Mouse (Mus musculus) kidney, embryonic 16.5 days (tissue): ENCODE measurements at regions not wholly inside any gene's neighbourhood (a gene's known extent, or its start where the extent isn't known, plus 50 kb on each side); places are given as distances from the start of the nearest gene placed in this dataset.

Experiments used
- ATAC-seq: fragments of 200-750 bp; cut with Nextera tagmentation; 2 replicates; pipeline ENCODE4 v1.8.0; 2017; ENCODE audit warnings: moderate TSS enrichment; ENCODE audit not compliant: low FRiP score, low TSS enrichment
- H3K27ac ChIP-seq: fragments of 300-500 bp; sonication (generic); 2 replicates; pipeline ENCODE4 v1.5.1; 2014; ENCODE audit warnings: low read length
- H3K27me3 ChIP-seq: fragments of 300-500 bp; sonication (generic); 2 replicates; pipeline ENCODE4 v1.6.1; 2014; ENCODE audit warnings: low read length, control low read depth, mixed read lengths; ENCODE audit not compliant: insufficient read depth
- H3K36me3 ChIP-seq: fragments of 300-500 bp; sonication (generic); 2 replicates; pipeline ENCODE4 v1.6.1; 2014; ENCODE audit warnings: low read length, control low read depth, mixed read lengths; ENCODE audit not compliant: insufficient read depth
- H3K4me1 ChIP-seq: fragments of 300-500 bp; sonication (generic); 2 replicates; pipeline ENCODE4 v1.6.1; 2014; ENCODE audit warnings: low read length, control low read depth, mixed read lengths; ENCODE audit not compliant: insufficient read depth
- H3K4me2 ChIP-seq: fragments of 300-500 bp; sonication (generic); replicated peaks from 2 replicates; pipeline ENCODE4 v1.6.1; 2014; ENCODE audit warnings: low read depth, low read length
- H3K4me3 ChIP-seq: fragments of 300-500 bp; sonication (generic); 2 replicates; pipeline ENCODE4 v1.5.1; 2014; ENCODE audit warnings: mild to moderate bottlenecking, low read length
- H3K9ac ChIP-seq: fragments of 300-500 bp; sonication (generic); replicated peaks from 2 replicates; pipeline ENCODE4 v1.6.1; 2014; ENCODE audit warnings: low read length
- H3K9me3 ChIP-seq: fragments of 300-500 bp; sonication (generic); 2 replicates; pipeline ENCODE4 v1.6.1; 2016; ENCODE audit warnings: low read length, control low read depth
- WGBS: fragments of 180-500 bp; shearing (Covaris S2); extraction: QIAGEN DNeasy Blood & Tissue Kit; methylation state at CpG from one replicate; pipeline ENCODE4 v1.1.7; 2014; 5-methylcytosine and 5-hydroxymethylcytosine counted together

DNA sequence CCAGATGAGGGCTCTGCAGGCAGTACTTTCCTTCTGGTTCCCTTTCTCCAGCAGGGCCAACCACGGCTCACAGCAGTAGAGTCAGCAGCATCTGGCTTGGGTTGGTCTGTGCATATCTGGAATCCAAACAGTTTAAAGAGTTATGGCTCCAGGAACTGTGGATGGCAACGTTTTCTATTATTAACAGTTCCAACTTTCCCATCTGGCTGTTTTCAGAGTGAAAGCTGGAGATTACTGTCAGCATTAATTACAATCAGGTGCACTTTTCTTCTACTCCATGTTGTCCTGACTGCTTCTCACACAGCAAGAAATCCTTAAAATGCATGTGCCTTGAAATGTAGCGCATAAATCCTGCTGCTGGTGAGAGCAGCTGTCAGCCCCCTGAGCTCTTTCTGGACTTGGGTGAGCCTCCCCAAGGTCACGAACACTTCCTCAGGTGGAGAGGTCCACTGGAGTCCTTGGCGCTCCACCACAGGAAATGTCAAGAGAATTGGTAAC is 250.6 kb upstream of the Gli3 start:
- 39% methylated on average over 5 of the region's 5 CpGs for WGBS
- Histone ChIP-seq H3K4me3 (no peak overlapping the region), H3K4me1 (peaks cover 9% of the 10 kb centered on the region; the same call in 1 of the 2 replicates), H3K27me3 (no peaks in the 10 kb centered on the region), H3K36me3 (no peaks in the 10 kb centered on the region), H3K4me2 (no peak overlapping the region), H3K9ac (no peak overlapping the region), H3K27ac (peak overlapping the region; percentile 47), H3K9me3 (no peaks in the 10 kb centered on the region)
- ATAC-seq: peak; percentile 60

DNA sequence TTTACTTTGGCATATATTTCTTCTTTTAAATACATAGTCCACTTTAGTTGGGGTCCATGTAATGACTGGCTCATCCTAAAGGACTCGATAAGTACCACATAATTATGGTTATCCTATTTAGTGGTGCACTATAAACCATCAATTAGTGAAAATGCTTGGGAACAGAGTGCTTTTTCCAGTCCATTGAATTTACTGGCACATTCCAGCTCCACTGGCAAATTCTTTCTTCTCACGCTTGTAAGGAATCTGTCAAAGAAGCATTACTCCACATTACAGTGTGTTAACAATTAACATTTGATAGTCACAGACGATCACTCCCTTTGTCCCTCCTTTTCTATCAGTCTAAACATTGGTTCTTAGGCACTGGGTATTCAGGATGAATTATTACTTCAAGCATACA is 241.7 kb upstream of the Gli3 start:
- WGBS: 20% methylated on average over 3 of the region's 3 CpGs
- H3K27me3 ChIP-seq: no peaks in the 10 kb centered on the region
- ATAC-seq: peak; percentile 91

DNA sequence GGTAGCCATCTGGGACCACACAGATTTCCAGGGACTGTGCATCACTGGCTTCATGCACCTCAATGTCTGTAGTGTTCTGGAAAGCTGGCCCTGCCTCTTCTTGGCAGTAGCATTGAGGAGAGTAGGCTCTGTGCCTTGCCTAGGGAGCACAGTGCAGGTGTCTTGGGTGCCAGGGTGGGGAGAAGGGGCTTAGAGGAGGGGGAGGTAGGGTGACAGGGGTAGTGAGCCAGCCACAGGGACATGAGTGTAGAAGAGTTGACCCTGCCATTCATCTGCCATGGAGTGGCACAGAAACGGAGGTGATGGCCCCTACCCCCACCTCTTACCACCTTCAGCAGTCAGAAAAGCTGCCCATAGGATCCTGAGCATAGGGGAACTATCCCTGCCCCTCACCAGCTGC is 235.4 kb upstream of the Gli3 start:
- Histone ChIP-seq H3K9me3 (no peaks in the 10 kb centered on the region), H3K36me3 (no peaks in the 10 kb centered on the region), H3K27ac (no peak overlapping the region), H3K4me3 (no peak overlapping the region), H3K27me3 (no peaks in the 10 kb centered on the region), H3K9ac (no peak overlapping the region), H3K4me2 (no peak overlapping the region), H3K4me1 (no peaks in the 10 kb centered on the region)
- WGBS: 58% methylated on average over 1 of the region's 1 CpGs
- no peak for ATAC-seq

More for the DNA sequence above, 241.7 kb upstream of the Gli3 start:
- Histone ChIP-seq H3K9ac (no peak overlapping the region), H3K9me3 (peaks cover 3% of the 10 kb centered on the region; the same call in 1 of the 2 replicates), H3K4me1 (no peaks in the 10 kb centered on the region), H3K36me3 (no peaks in the 10 kb centered on the region), H3K27ac (no peak overlapping the region), H3K4me3 (no peak overlapping the region), H3K4me2 (no peak overlapping the region)
